Mouse (Mus musculus): ENCODE data around the gene Camta2.

DNA sequence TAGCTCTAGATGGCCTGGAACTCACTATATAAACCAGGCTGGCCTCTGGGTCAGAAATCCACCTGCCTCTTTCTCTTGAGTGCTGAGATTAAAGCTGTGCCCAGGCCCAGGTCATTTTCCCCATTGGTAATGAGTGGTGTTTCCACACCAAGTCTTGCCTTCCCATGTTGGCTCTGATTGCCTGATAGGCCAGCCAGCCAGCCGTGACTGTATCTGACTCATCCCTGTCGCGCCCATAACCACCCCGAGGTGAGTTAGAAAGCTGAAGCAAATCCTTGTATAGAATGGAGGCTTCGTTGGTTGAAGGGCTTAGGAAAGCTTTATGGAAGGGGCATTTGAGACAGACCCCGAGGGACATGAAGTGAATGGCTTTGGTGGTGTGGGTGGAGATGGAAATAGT, 27.9 kb upstream of the Camta2 start:
- no peak for TF ChIP-seq CTCF (IDR thresholded peaks at IDR 0.05; ENCODE audit: borderline replicate concordance, extremely low read depth, insufficient read depth, insufficient read length)
- TF ChIP-seq POLR2A (IDR thresholded peaks at IDR 0.05; ENCODE audit: borderline replicate concordance, extremely low read depth, insufficient read depth, insufficient read length, poor library complexity, severe bottlenecking), result no peak
